In genomic region chr6:124900056-124900800, GRCm38 (mm10) we compare ENCODE assay signal across 14 mouse cellular contexts. TPM values are rescaled to one million over a fixed set of nuclear protein-coding genes. Genes with fewer than 3 reads are reported as not detected.
DNase-seq lines count a peak whose midpoint lies in the region; ATAC-seq and TF ChIP-seq lines count a peak whose summit lies in the region.
"Had no signal": no experiment of that assay in that cellular context is flagged by ENCODE, and none has a peak within 500 bp of the region (broad histone marks: within the 10 kb centered on the region; RNA-seq: fewer than 3 reads in every experiment).

No protein-coding gene starts in this region.

- H3K4me2 ChIP-seq in midbrain, embryonic 16.5 days (ENCODE audit: low read length), result no peak overlapping the region
- H3K4me2 ChIP-seq in liver, embryonic 11.5 days, result no peak overlapping the region
- H3K4me2 ChIP-seq: hindbrain, embryonic 15.5 days; midbrain, embryonic 13.5 days; neural tube, embryonic 13.5 days had no signal

- DNase-seq in cerebellum, adult 2 months, result peak; percentile 52 to 55
- DNase-seq in cerebellum, postnatal 4 days (ENCODE audit: low spot score in 2 of 2), result no peak
- DNase-seq in midbrain, embryonic 10.5 days (ENCODE audit: low spot score), result no peak
- DNase-seq in thymus, postnatal 25 days, result peak; percentile 88
- no peak for DNase-seq in liver, embryonic 11.5 days (ENCODE audit: low spot score)
- no peak for DNase-seq in left cerebral cortex, adult 9 months (ENCODE audit: low spot score in 2 of 2)
- DNase-seq: embryo, embryonic 11 days; layer of hippocampus, postnatal 36 days; lung, postnatal 14 days had no signal

- WGBS in cerebellum, adult 2 months, result 22% methylated on average over 8 of the region's 8 CpGs
- WGBS in midbrain, embryonic 10.5 days, result 68% methylated on average over 8 of the region's 8 CpGs
- WGBS in midbrain, embryonic 16.5 days, result 44% methylated on average over 8 of the region's 8 CpGs
- 77% methylated on average over 8 of the region's 8 CpGs for WGBS in liver, embryonic 11.5 days

- H3K27me3 ChIP-seq in cerebellum, adult 2 months (ENCODE audit: control insufficient read depth, insufficient read depth, low read length), result no peaks in the 10 kb centered on the region
- H3K27me3 ChIP-seq in midbrain, embryonic 10.5 days (ENCODE audit: low read depth, poor library complexity, severe bottlenecking), result no peaks in the 10 kb centered on the region
- H3K27me3 ChIP-seq in midbrain, embryonic 16.5 days (ENCODE audit: control insufficient read depth, insufficient read depth, low read depth, low read length), result no peaks in the 10 kb centered on the region
- H3K27me3 ChIP-seq in liver, embryonic 11.5 days (replicated peaks; ENCODE audit: control insufficient read depth, insufficient read depth, low read length), result no peaks in the 10 kb centered on the region
- H3K27me3 ChIP-seq: hindbrain, embryonic 15.5 days; midbrain, embryonic 13.5 days; neural tube, embryonic 13.5 days had no signal

- no peak overlapping the region for H3K9ac ChIP-seq in midbrain, embryonic 16.5 days (ENCODE audit: low read depth, low read length)
- H3K9ac ChIP-seq in liver, embryonic 11.5 days (ENCODE audit: low read depth, low read length), result no peak overlapping the region
- H3K9ac ChIP-seq: hindbrain, embryonic 15.5 days; midbrain, embryonic 13.5 days; neural tube, embryonic 13.5 days had no signal

- H3K36me3 ChIP-seq in midbrain, embryonic 10.5 days, result no peaks in the 10 kb centered on the region
- H3K36me3 ChIP-seq in midbrain, embryonic 16.5 days (ENCODE audit: control insufficient read depth, insufficient read depth, low read length), result no peaks in the 10 kb centered on the region
- H3K36me3 ChIP-seq in liver, embryonic 11.5 days (ENCODE audit: control insufficient read depth, insufficient read depth, low read length), result no peaks in the 10 kb centered on the region
- H3K36me3 ChIP-seq: hindbrain, embryonic 15.5 days; midbrain, embryonic 13.5 days; neural tube, embryonic 13.5 days had no signal

- TF ChIP-seq CTCF in cerebellum, adult 2 months (IDR thresholded peaks at IDR 0.05; ENCODE audit: borderline replicate concordance, insufficient read depth, low read depth, low read length), result no peak

- no peak for TF ChIP-seq POLR2A in cerebellum, adult 2 months (IDR thresholded peaks at IDR 0.05; ENCODE audit: borderline replicate concordance, insufficient read depth, low read length)

- no peaks in the 10 kb centered on the region for H3K9me3 ChIP-seq in midbrain, embryonic 10.5 days (replicated peaks)
- H3K9me3 ChIP-seq in midbrain, embryonic 16.5 days (replicated peaks; ENCODE audit: control insufficient read depth, low read length, poor library complexity, severe bottlenecking), result no peaks in the 10 kb centered on the region
- no peaks in the 10 kb centered on the region for H3K9me3 ChIP-seq in liver, embryonic 11.5 days (ENCODE audit: control insufficient read depth, low read length)
- H3K9me3 ChIP-seq: hindbrain, embryonic 15.5 days; midbrain, embryonic 13.5 days; neural tube, embryonic 13.5 days had no signal

- H3K4me3 ChIP-seq in cerebellum, adult 2 months (replicated peaks; ENCODE audit: insufficient read depth, low read depth, low read length), result no peak overlapping the region
- H3K4me3 ChIP-seq in midbrain, embryonic 10.5 days, result no peak overlapping the region
- no peak overlapping the region for H3K4me3 ChIP-seq in midbrain, embryonic 16.5 days (ENCODE audit: low read depth, low read length)
- no peak overlapping the region for H3K4me3 ChIP-seq in liver, embryonic 11.5 days (ENCODE audit: low read depth, low read length)
- H3K4me3 ChIP-seq: hindbrain, embryonic 15.5 days; midbrain, embryonic 13.5 days; neural tube, embryonic 13.5 days had no signal

- H3K4me1 ChIP-seq in cerebellum, adult 2 months (ENCODE audit: control insufficient read depth, insufficient read depth, low read length), result peaks cover 9% of the 10 kb centered on the region; the same call in 1 of the 2 replicates
- peaks cover 33% of the 10 kb centered on the region for H3K4me1 ChIP-seq in midbrain, embryonic 10.5 days
- H3K4me1 ChIP-seq in midbrain, embryonic 16.5 days (ENCODE audit: control insufficient read depth, insufficient read depth, low read length), result peaks cover 15% of the 10 kb centered on the region
- H3K4me1 ChIP-seq in liver, embryonic 11.5 days (replicated peaks; ENCODE audit: control insufficient read depth, insufficient read depth, low read length), result peaks cover 5% of the 10 kb centered on the region; the same call in 1 of the 2 replicates

- ATAC-seq in midbrain, embryonic 16.5 days, result no peak
- ATAC-seq in inflammation-experienced regulatory T-cells, adult 6 months, result peak; percentile 29
- no peak for ATAC-seq in liver, embryonic 11.5 days (replicated peaks; ENCODE audit: low FRiP score)
- ATAC-seq: midbrain, embryonic 13.5 days had no signal

- peak overlapping the region; percentile 15; the same call in 1 of the 2 replicates for H3K27ac ChIP-seq in cerebellum, adult 2 months (ENCODE audit: insufficient read depth, low read length)
- 0 out of 2 replicates have a peak overlapping the region, but pooled peaks have one; percentile 0 for H3K27ac ChIP-seq in midbrain, embryonic 10.5 days (replicated peaks)
- no peak overlapping the region for H3K27ac ChIP-seq in midbrain, embryonic 16.5 days (ENCODE audit: low read length)
- H3K27ac ChIP-seq in liver, embryonic 11.5 days (ENCODE audit: low read depth, low read length), result no peak overlapping the region
- H3K27ac ChIP-seq: hindbrain, embryonic 15.5 days; midbrain, embryonic 13.5 days; neural tube, embryonic 13.5 days had no signal

RNA-seq across cellular contexts. Expression of gene Lag3, which starts 11.3 kb away (rescaled TPM):
- 1.5 TPM in 2 replicates for polyA plus RNA-seq in cerebellum, adult 2 months (2012; rRNA removed)
- polyA plus RNA-seq in midbrain, embryonic 10.5 days (2016; fragmentation: Nextera tagmentation; extraction: Ambion mirVana), result 1.0 and 1.5 TPM in 2 replicates
- 2.5 and 3.9 TPM in 2 replicates for polyA plus RNA-seq in midbrain, embryonic 16.5 days (2015; fragmentation: Nextera tagmentation; extraction: Ambion mirVana)
- 10 to 100 TPM; 30.8 to 40.1 (median 38.3) TPM for polyA plus RNA-seq in inflammation-experienced regulatory T-cells, adult 6 months (2017; shearing (Covaris generic))
- 0.35 and 0.64 TPM in 2 replicates for polyA plus RNA-seq in liver, embryonic 11.5 days (2014; fragmentation: Nextera tagmentation; extraction: Ambion mirVana)

RNA-seq across cellular contexts. Expression of gene Cd4, which starts 12.2 kb away (rescaled TPM):
- 0.05 and 0.26 TPM in 2 replicates for polyA plus RNA-seq in cerebellum, adult 2 months (2012; rRNA removed)
- polyA plus RNA-seq in midbrain, embryonic 10.5 days (2016; fragmentation: Nextera tagmentation; extraction: Ambion mirVana), result 0.05 TPM in 1 of 2 replicates, not detected in the other
- 0.11 TPM in 1 of 2 replicates, not detected in the other for polyA plus RNA-seq in midbrain, embryonic 16.5 days (2015; fragmentation: Nextera tagmentation; extraction: Ambion mirVana)
- 100 to 1,000 TPM; 319 to 446 (median 407) TPM for polyA plus RNA-seq in inflammation-experienced regulatory T-cells, adult 6 months (2017; shearing (Covaris generic))
- not detected in 2 replicates for polyA plus RNA-seq in liver, embryonic 11.5 days (2014; fragmentation: Nextera tagmentation; extraction: Ambion mirVana)
- polyA plus RNA-seq: neural tube, embryonic 13.5 days had no signal

RNA-seq across cellular contexts. Expression of gene Ptms, which starts 19.7 kb away (rescaled TPM):
- polyA plus RNA-seq in cerebellum, adult 2 months (2012; rRNA removed), result 958 and 983 TPM in 2 replicates
- polyA plus RNA-seq in midbrain, embryonic 10.5 days (2016; fragmentation: Nextera tagmentation; extraction: Ambion mirVana), result 261 and 296 TPM in 2 replicates
- 700 and 743 TPM in 2 replicates for polyA plus RNA-seq in midbrain, embryonic 16.5 days (2015; fragmentation: Nextera tagmentation; extraction: Ambion mirVana)
- 10 to 100 TPM in 2 of 3 experiments, 1 to 10 TPM in 1; 9.5 to 15.5 (median 12.1) TPM for polyA plus RNA-seq in inflammation-experienced regulatory T-cells, adult 6 months (2017; shearing (Covaris generic))
- polyA plus RNA-seq in liver, embryonic 11.5 days (2014; fragmentation: Nextera tagmentation; extraction: Ambion mirVana), result 75.1 and 80.6 TPM in 2 replicates

RNA-seq across cellular contexts. Expression of gene Mlf2, which starts 31.0 kb away (rescaled TPM):
- 669 and 677 TPM in 2 replicates for polyA plus RNA-seq in cerebellum, adult 2 months (2012; rRNA removed)
- polyA plus RNA-seq in midbrain, embryonic 10.5 days (2016; fragmentation: Nextera tagmentation; extraction: Ambion mirVana), result 428 and 435 TPM in 2 replicates
- 543 and 556 TPM in 2 replicates for polyA plus RNA-seq in midbrain, embryonic 16.5 days (2015; fragmentation: Nextera tagmentation; extraction: Ambion mirVana)
- polyA plus RNA-seq in inflammation-experienced regulatory T-cells, adult 6 months (2017; shearing (Covaris generic)), result 10 to 100 TPM; 35.6 to 70.5 (median 42.2) TPM
- polyA plus RNA-seq in liver, embryonic 11.5 days (2014; fragmentation: Nextera tagmentation; extraction: Ambion mirVana), result 257 and 264 TPM in 2 replicates

RNA-seq across cellular contexts. Expression of gene Gpr162, which starts 36.4 kb away (rescaled TPM):
- 177 and 183 TPM in 2 replicates for polyA plus RNA-seq in cerebellum, adult 2 months (2012; rRNA removed)
- polyA plus RNA-seq in midbrain, embryonic 10.5 days (2016; fragmentation: Nextera tagmentation; extraction: Ambion mirVana), result 2.8 and 3.6 TPM in 2 replicates
- 36.6 and 40.0 TPM in 2 replicates for polyA plus RNA-seq in midbrain, embryonic 16.5 days (2015; fragmentation: Nextera tagmentation; extraction: Ambion mirVana)
- polyA plus RNA-seq in inflammation-experienced regulatory T-cells, adult 6 months (2017; shearing (Covaris generic)), result under 1 TPM in 2 of 3 experiments, not detected in 1; 0.16 to 0.19 TPM
- 0.17 and 0.32 TPM in 2 replicates for polyA plus RNA-seq in liver, embryonic 11.5 days (2014; fragmentation: Nextera tagmentation; extraction: Ambion mirVana)

Comparison
In these comparisons a context has a peak if more than half of its experiments do, and no peak if none do; other contexts are left out.
1. DNase-seq: peak in cerebellum, adult 2 months (2 of 2) and thymus, postnatal 25 days (single experiment); none in cerebellum, postnatal 4 days (0 of 2), midbrain, embryonic 10.5 days (single experiment), liver, embryonic 11.5 days (single experiment) and left cerebral cortex, adult 9 months (0 of 2).
2. H3K27ac ChIP-seq: peak in cerebellum, adult 2 months (single experiment) and midbrain, embryonic 10.5 days (single experiment); none in midbrain, embryonic 16.5 days (single experiment) and liver, embryonic 11.5 days (single experiment).
3. RNA of gene Cd4, which starts 12.2 kb away (polyA plus RNA-seq): 319 to 446 TPM in inflammation-experienced regulatory T-cells, adult 6 months; 0.05 to 0.26 TPM in cerebellum, adult 2 months, 0.11 TPM in midbrain, embryonic 16.5 days, 0.05 TPM in midbrain, embryonic 10.5 days and not detected in liver, embryonic 11.5 days; every median in the first group is over 100 times any median in the second.